Mouse (Mus musculus) intestine, embryonic 16.5 days (tissue): ENCODE results near the gene Mybpc2. TPM values are rescaled to one million over a fixed set of nuclear protein-coding genes. Genes with fewer than 3 reads are reported as not detected.

ENCODE experiments used
- ATAC-seq: fragments of 200-750 bp; cut with Nextera tagmentation; 2 replicates; pipeline ENCODE4 v1.8.0; 2017; ENCODE audit warnings: moderate TSS enrichment, moderate library complexity
- H3K27ac ChIP-seq: fragments of 300-500 bp; sonication (generic); 2 replicates; pipeline ENCODE4 v1.5.1; 2014; ENCODE audit warnings: mild to moderate bottlenecking, low read length
- H3K27me3 ChIP-seq: fragments of 300-500 bp; sonication (generic); replicated peaks from 2 replicates; pipeline ENCODE4 v1.6.1; 2014; ENCODE audit warnings: low read length, control low read depth, mixed read lengths; ENCODE audit not compliant: control insufficient read depth, insufficient read depth
- H3K36me3 ChIP-seq: fragments of 300-500 bp; sonication (generic); 2 replicates; pipeline ENCODE4 v1.6.1; 2014; ENCODE audit warnings: low read length, control low read depth; ENCODE audit not compliant: control insufficient read depth, insufficient read depth
- H3K4me1 ChIP-seq: fragments of 300-500 bp; sonication (generic); 2 replicates; pipeline ENCODE4 v1.6.1; 2014; ENCODE audit warnings: low read length, control low read depth, mixed read lengths; ENCODE audit not compliant: control insufficient read depth, insufficient read depth
- H3K4me2 ChIP-seq: fragments of 300-500 bp; sonication (generic); 2 replicates; pipeline ENCODE4 v1.6.1; 2014; ENCODE audit warnings: low read depth, low read length, control low read depth
- H3K4me3 ChIP-seq: fragments of 300-500 bp; sonication (generic); 2 replicates; pipeline ENCODE4 v1.5.1; 2014; ENCODE audit warnings: mild to moderate bottlenecking, low read length
- H3K9ac ChIP-seq: fragments of 300-500 bp; sonication (generic); 2 replicates; pipeline ENCODE4 v1.6.1; 2014; ENCODE audit warnings: low read depth, low read length
- H3K9me3 ChIP-seq: fragments of 300-500 bp; sonication (generic); 2 replicates; pipeline ENCODE4 v1.6.1; 2016; ENCODE audit warnings: low read length, control low read depth; ENCODE audit not compliant: control insufficient read depth
- WGBS: fragments of 180-500 bp; shearing (Covaris S2); extraction: QIAGEN DNeasy Blood & Tissue Kit; methylation state at CpG from one replicate; pipeline ENCODE4 v1.1.7; 2014; 5-methylcytosine and 5-hydroxymethylcytosine counted together
- polyA plus RNA-seq: library from polyadenylated mRNA; unstranded; fragments of >200 nt; fragmentation: Nextera tagmentation; extraction: Ambion mirVana; gene quantifications from 2 replicates; pipeline ENCODE4 v1.2.1, GENCODE M21; 2015

Gene Mybpc2
- polyA plus RNA-seq, 1 experiment from 2014 or later: 0.45 TPM

DNA sequence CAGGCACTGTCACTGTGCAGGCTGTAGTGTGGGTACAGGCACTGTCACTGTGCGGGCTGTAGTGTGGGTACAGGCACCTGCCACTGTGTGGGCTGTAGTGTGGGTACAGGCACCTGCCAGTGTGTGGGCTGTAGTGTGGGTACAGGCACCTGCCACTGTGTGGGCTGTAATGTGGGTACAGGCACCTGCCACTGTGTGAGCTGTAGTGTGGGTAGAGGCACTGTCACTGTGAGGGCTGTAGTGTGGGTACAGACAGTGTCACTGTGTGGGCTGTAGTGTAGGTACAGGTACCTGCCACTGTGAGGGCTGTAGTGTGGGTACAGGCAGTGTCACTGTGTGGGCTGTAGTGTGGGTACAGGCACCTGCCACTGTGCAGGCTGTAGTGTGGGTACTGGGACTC lies 40.3 kb downstream of the Mybpc2 start:
- no peak for ATAC-seq
- Histone ChIP-seq H3K9me3 (no peaks in the 10 kb centered on the region), H3K36me3 (no peaks in the 10 kb centered on the region), H3K9ac (no peak overlapping the region), H3K27ac (no peak overlapping the region), H3K4me3 (no peak overlapping the region), H3K4me1 (no peaks in the 10 kb centered on the region), H3K4me2 (no peak overlapping the region), H3K27me3 (peaks cover 3% of the 10 kb centered on the region; the same call in 1 of the 2 replicates)
- WGBS: 100% methylated on average over 1 of the region's 1 CpGs

DNA sequence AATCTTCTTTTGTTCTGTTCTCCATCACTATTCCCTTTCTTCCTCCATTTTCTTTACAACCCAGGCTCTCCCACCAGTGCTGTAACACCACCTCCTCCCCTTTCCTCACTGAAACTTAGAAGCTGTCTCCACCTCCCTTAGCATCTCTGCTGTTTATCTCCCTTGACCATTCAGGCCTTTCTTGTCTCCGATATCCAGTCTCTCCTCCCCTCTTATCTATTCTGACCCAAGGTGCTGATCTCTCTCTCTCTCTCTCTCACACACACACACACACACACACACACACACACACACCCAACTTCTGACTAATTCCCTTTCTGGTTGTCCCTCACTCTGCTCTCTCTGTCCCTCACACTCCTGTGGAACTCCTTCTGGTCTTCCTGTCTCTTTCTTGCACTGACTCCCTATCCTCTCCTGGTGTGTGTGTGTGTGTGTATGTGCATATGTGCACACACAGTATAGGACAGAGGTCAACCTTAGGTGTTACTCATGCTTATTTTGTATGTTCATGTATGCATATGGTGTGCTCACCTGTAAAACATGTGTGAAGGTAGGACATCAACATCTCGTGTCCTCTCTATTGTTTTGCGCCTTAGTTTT lies 41.5 kb downstream of the Mybpc2 start:
- ATAC-seq: peak; percentile 56; the same call in 1 of the 2 replicates
- no peaks in the 10 kb centered on the region for H3K4me1 ChIP-seq
- 71% methylated on average over 3 of the region's 3 CpGs for WGBS
- H3K9ac ChIP-seq: no peak overlapping the region
- no peak overlapping the region for H3K4me3 ChIP-seq
- no peaks in the 10 kb centered on the region for H3K9me3 ChIP-seq
- no peaks in the 10 kb centered on the region for H3K36me3 ChIP-seq
- H3K27me3 ChIP-seq: peaks cover 3% of the 10 kb centered on the region; the same call in 1 of the 2 replicates
- H3K4me2 ChIP-seq: no peak overlapping the region
- no peak overlapping the region for H3K27ac ChIP-seq

DNA sequence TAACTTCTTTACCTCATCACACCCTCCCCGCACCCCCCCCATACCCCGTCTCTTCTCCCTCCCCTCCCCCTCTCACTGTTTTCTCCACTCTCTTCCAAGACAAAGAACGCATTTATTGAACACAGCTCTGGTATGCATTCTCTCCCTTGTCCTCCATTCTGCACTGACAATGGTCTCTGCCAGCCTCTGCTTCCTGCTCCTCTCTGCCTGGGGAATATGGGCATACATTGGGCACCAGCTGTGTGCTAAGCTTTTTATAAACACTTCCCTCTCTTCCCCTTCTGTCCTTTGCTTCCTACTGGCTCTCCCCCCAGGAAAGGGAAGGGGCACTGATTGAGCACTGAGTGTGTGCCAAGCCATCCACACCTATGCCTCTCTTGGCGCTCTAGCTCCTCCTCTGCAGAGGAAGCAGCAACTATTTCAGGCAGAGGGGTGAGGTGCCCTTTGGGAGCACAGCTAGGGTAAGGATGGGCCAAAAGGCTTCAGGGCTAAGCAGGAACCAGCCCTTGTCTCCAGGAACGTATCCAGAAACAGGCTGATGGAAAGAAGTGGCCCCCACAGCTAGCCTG lies 49.3 kb downstream of the Mybpc2 start:
- Histone ChIP-seq H3K27ac (no peak overlapping the region), H3K36me3 (0 out of 2 replicates have a peak, but pooled peaks cover 4% of the 10 kb centered on the region), H3K27me3 (peaks cover 3% of the 10 kb centered on the region; the same call in 1 of the 2 replicates), H3K9ac (no peak overlapping the region), H3K4me3 (no peak overlapping the region), H3K4me1 (peaks cover 11% of the 10 kb centered on the region), H3K9me3 (no peaks in the 10 kb centered on the region), H3K4me2 (no peak overlapping the region)
- no peak for ATAC-seq
- 41% methylated on average over 5 of the region's 5 CpGs for WGBS

DNA sequence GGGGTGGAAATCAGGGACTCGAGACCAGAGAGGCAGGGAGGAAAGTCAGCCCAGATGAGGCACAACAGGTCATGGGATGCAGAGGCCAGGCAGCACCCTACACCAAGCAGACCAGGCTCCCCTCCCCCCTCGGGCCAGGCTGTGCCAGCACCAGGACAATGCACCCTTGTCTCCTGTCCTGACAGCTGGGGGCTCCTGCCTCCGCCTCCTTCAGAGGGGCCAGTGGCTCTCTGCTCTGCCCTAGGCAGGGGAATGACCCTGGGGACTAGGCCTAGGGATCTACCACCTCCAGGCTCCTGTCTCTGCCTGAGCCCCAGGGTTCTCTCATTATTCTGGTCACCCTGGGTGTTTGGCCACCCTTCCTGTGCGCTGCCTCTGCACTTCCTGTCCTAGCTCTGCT lies 50.0 kb downstream of the Mybpc2 start:
- H3K9ac ChIP-seq: peak overlapping the region; percentile 27; the same call in 1 of the 2 replicates
- peaks cover 11% of the 10 kb centered on the region for H3K4me1 ChIP-seq
- no peak overlapping the region for H3K4me3 ChIP-seq
- no peak overlapping the region for H3K4me2 ChIP-seq
- H3K27me3 ChIP-seq: no peaks in the 10 kb centered on the region; the same call in 1 of the 2 replicates
- peak; percentile 23 for ATAC-seq
- no peaks in the 10 kb centered on the region for H3K9me3 ChIP-seq
- 0 out of 2 replicates have a peak, but pooled peaks cover 4% of the 10 kb centered on the region for H3K36me3 ChIP-seq
- H3K27ac ChIP-seq: no peak overlapping the region
- WGBS: 19% methylated on average over 4 of the region's 4 CpGs

DNA sequence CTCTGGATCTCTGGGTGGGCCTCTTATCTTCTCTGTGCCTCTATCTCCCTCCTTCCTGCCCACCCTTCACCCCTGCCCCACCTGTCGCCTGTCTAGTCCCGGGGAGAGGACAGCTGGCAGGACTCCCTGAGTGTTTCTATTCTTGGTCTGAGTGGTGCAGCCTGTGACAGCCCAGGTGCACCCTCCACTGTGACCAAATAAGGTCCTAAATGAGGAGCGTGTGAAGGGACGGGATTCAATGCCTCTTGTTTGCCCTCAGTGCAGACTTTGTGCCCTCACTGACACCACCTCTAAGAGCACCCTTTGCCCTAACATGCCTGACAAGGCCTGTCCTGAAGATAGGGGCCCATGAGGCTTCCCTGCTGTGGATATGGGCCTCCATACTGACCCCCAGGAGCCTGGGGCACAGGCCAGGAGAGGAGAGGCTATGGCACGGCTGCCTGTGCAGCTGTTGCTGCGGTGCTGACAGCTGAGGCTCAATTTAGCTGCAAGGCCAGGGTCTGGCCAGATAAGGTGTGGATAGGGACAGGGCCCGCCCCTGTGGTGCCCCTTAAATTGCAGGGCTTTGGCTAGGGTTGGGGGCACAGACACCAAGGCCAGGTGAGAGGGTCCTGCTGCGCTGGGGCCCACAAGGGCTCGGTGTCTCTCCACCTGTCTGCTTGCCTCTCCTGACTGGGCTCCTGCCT lies 51.4 kb downstream of the Mybpc2 start:
- no peaks in the 10 kb centered on the region; the same call in 1 of the 2 replicates for H3K27me3 ChIP-seq
- no peak overlapping the region for H3K4me3 ChIP-seq
- peak overlapping the region; percentile 31; the same call in 1 of the 2 replicates for H3K27ac ChIP-seq
- peaks cover 19% of the 10 kb centered on the region for H3K4me1 ChIP-seq
- peak; percentile 27 for ATAC-seq
- H3K4me2 ChIP-seq: no peak overlapping the region
- no peaks in the 10 kb centered on the region for H3K9me3 ChIP-seq
- WGBS: 42% methylated on average over 9 of the region's 9 CpGs
- peak overlapping the region; percentile 46 for H3K9ac ChIP-seq
- 0 out of 2 replicates have a peak, but pooled peaks cover 4% of the 10 kb centered on the region for H3K36me3 ChIP-seq

DNA sequence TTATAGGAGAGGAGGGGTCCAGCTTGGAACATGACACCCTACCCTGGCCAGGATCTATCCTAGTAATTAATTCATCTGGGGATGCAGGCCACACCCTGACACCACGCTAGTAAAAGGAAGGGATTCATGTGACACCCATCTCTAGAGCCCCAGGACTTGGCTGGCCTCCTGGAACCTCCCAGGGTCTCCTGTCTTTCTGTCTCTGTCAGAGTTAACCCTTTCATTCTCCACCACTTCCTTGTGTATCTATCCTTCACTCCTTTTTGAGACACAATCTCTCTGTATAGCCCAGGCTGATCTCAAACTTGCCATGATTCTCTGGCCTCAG lies 51.9 kb downstream of the Mybpc2 start:
- 18% methylated on average over 1 of the region's 1 CpGs for WGBS
- H3K9ac ChIP-seq: no peak overlapping the region
- 0 out of 2 replicates have a peak, but pooled peaks cover 4% of the 10 kb centered on the region for H3K36me3 ChIP-seq
- H3K27me3 ChIP-seq: no peaks in the 10 kb centered on the region; the same call in 1 of the 2 replicates
- H3K9me3 ChIP-seq: no peaks in the 10 kb centered on the region
- H3K27ac ChIP-seq: no peak overlapping the region
- H3K4me3 ChIP-seq: no peak overlapping the region
- ATAC-seq: no peak
- H3K4me2 ChIP-seq: no peak overlapping the region
- peaks cover 19% of the 10 kb centered on the region for H3K4me1 ChIP-seq

DNA sequence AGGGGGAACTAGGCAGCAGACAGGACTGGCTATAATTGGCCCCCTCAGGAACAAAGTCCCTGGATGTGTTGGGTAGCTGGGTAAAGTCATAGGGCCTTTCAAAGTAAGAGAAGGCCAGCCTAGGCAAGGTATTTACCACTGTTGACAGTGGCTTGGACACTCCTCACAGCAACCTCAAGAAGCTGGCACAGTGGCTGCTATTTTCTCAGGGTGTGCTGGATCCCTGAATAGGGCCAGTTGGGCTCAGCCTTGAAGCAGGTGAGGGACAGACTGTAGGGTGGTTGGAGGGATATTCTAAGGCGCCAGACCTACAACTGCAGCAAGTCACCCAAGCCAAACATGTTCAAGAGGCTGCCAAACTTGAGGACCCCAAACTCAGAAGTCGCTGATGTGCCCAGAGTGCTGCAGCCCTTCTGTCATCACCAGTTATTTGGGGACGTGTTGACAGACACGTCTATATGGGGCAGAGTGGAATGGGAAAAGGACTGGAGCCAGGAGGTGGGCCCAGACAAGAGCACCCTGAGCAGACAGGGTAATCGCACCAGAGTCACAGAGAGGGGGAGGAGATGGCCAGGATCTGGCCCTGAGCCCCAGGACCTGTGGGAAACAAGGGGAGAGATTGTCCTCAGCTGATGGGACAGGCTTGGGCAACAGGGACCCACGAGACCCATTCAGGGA lies 52.4 kb downstream of the Mybpc2 start:
- H3K9ac ChIP-seq: no peak overlapping the region
- peaks cover 19% of the 10 kb centered on the region for H3K4me1 ChIP-seq
- H3K4me2 ChIP-seq: no peak overlapping the region
- H3K27me3 ChIP-seq: no peaks in the 10 kb centered on the region; the same call in 1 of the 2 replicates
- no peak for ATAC-seq
- 44% methylated on average over 6 of the region's 6 CpGs for WGBS
- H3K9me3 ChIP-seq: no peaks in the 10 kb centered on the region
- H3K36me3 ChIP-seq: 0 out of 2 replicates have a peak, but pooled peaks cover 4% of the 10 kb centered on the region
- no peak overlapping the region for H3K4me3 ChIP-seq
- H3K27ac ChIP-seq: no peak overlapping the region

DNA sequence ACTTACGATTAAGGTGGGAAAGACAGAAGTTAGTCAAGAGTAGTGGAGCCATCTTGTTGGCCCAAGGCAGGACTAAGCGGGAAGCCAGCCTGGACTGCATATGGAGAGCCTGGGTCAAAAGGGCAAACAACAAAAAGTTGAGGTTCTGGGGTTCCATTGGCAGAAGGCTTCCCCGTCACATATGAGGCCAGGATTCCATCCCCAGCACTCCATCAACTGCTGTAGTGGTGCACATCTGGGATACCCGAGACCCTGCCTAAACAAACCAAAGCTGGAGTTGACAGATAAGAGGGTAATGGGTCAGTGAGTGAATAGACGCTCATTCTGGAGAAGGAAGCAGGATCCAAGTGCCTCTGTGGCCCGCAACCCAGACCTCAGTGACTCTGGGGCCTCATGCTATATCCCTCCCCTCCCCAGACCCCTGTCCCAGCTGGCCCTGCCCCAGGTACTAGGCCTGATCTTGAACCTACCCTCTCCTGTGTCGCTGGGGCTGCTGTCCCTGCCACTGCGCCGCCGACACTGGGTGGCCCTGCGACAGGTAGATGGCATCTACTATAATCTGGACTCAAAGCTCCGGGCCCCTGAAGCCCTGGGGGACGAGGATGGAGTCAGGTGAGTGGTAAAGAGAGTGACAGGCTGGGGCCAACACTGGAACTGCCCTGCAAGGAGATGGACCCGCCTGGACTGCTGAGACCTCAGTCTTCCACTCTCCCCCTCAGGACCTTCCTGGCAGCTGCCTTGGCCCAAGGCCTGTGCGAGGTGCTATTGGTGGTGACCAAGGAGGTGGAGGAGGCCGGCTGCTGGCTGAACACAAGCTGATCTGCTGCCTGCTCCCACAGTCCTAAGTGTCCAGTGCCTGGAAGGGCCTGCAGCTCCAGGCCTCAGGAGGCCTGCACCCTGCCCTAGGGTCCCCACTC lies 53.5 kb downstream of the Mybpc2 start:
- Histone ChIP-seq H3K36me3 (0 out of 2 replicates have a peak, but pooled peaks cover 4% of the 10 kb centered on the region), H3K27me3 (no peaks in the 10 kb centered on the region; the same call in 1 of the 2 replicates), H3K4me1 (peaks cover 19% of the 10 kb centered on the region), H3K27ac (no peak overlapping the region), H3K9ac (no peak overlapping the region), H3K4me3 (no peak overlapping the region), H3K4me2 (no peak overlapping the region), H3K9me3 (no peaks in the 10 kb centered on the region)
- WGBS: 82% methylated on average over 16 of the region's 16 CpGs
- no peak for ATAC-seq
